In genomic region chr2:170508821-170509220, GRCm38 (mm10) we compare ENCODE assay signal across 8 mouse cellular contexts. TPM values are rescaled to one million over a fixed set of nuclear protein-coding genes. Genes with fewer than 3 reads are reported as not detected.
DNase-seq lines count a peak whose midpoint lies in the region; ATAC-seq lines count a peak whose summit lies in the region.

No protein-coding gene starts in this region.

- intact Hi-C loops in left cerebral cortex, postnatal 25 days (cut with DNase I) = loop anchor here (5.0 kb wide), 2 partner anchors 392 to 407 kb away; no protein-coding TSS in a partner anchor

- H3K9me3 ChIP-seq in intestine, embryonic 16.5 days (ENCODE audit: control insufficient read depth, low read length) = no peaks in the 10 kb centered on the region

- H3K27ac ChIP-seq in intestine, embryonic 16.5 days (ENCODE audit: low read length) = no peak overlapping the region

- H3K4me2 ChIP-seq in intestine, embryonic 16.5 days (ENCODE audit: low read depth, low read length) = peak overlapping the region; percentile 59

- 2% methylated on average over 12 of the region's 12 CpGs for WGBS in intestine, embryonic 16.5 days

- peak; percentile 90 for DNase-seq in adrenal gland, adult 2 months
- DNase-seq in embryo, embryonic 11.5 days (ENCODE audit: low read depth, low spot score) = peak; percentile 80
- peak; percentile 78 to 88 for DNase-seq in gastrocnemius, postnatal 4 days (ENCODE audit: low spot score in 2 of 2)
- DNase-seq in left cerebral cortex, postnatal 25 days (ENCODE audit: low spot score in 2 of 2) = peak; percentile 93
- DNase-seq in mesoderm, embryonic 11.5 days (ENCODE audit: low read depth, low spot score) = peak; percentile 90
- peak; percentile 81 for DNase-seq in right cerebral cortex, postnatal 25 days
- peak; percentile 84 to 87 for DNase-seq in urinary bladder, postnatal 36 days (ENCODE audit: low spot score in 2 of 2)

- peaks cover 13% of the 10 kb centered on the region for H3K4me1 ChIP-seq in intestine, embryonic 16.5 days (ENCODE audit: control insufficient read depth, insufficient read depth, low read length)

- ATAC-seq in intestine, embryonic 16.5 days = 0 out of 2 replicates have a peak, but pooled peaks have one; percentile 11

- H3K4me3 ChIP-seq in intestine, embryonic 16.5 days (ENCODE audit: low read length) = peak overlapping the region; percentile 40

- H3K27me3 ChIP-seq in intestine, embryonic 16.5 days (replicated peaks; ENCODE audit: control insufficient read depth, insufficient read depth, low read length) = no peaks in the 10 kb centered on the region

- H3K36me3 ChIP-seq in intestine, embryonic 16.5 days (ENCODE audit: control insufficient read depth, insufficient read depth, low read length) = no peaks in the 10 kb centered on the region

- H3K9ac ChIP-seq in intestine, embryonic 16.5 days (ENCODE audit: low read depth, low read length) = peak overlapping the region; percentile 46

RNA-seq across cellular contexts. Expression of gene Cyp24a1, which starts 11.9 kb away (rescaled TPM):
- total RNA-seq in adrenal gland, adult 2 months (2021) = not detected
- polyA plus RNA-seq in adrenal gland, adult 2 months (2012; rRNA removed) = 0.04 and 0.06 TPM in 2 replicates
- total RNA-seq in gastrocnemius, postnatal 4 days (2021) = not detected
- not detected in 2 replicates for polyA plus RNA-seq in intestine, embryonic 16.5 days (2015; fragmentation: Nextera tagmentation; extraction: Ambion mirVana)
- total RNA-seq in left cerebral cortex, postnatal 25 days (2021) = not detected

RNA-seq across cellular contexts. Expression of gene Pfdn4, which starts 12.6 kb away (rescaled TPM):
- 10 to 100 TPM; 10.1 to 21.0 TPM for total RNA-seq in adrenal gland, adult 2 months (2021)
- polyA plus RNA-seq in adrenal gland, adult 2 months (2012; rRNA removed) = 3.8 and 4.1 TPM in 2 replicates
- total RNA-seq in gastrocnemius, postnatal 4 days (2021) = 10 to 100 TPM; 22.7 to 32.4 TPM
- polyA plus RNA-seq in intestine, embryonic 16.5 days (2015; fragmentation: Nextera tagmentation; extraction: Ambion mirVana) = 46.6 and 48.5 TPM in 2 replicates
- total RNA-seq in left cerebral cortex, postnatal 25 days (2021) = 10 to 100 TPM; 29.4 to 31.0 TPM
